Comparison of ENCODE assay signal across 26 mouse cellular contexts in the genomic region with DNA sequence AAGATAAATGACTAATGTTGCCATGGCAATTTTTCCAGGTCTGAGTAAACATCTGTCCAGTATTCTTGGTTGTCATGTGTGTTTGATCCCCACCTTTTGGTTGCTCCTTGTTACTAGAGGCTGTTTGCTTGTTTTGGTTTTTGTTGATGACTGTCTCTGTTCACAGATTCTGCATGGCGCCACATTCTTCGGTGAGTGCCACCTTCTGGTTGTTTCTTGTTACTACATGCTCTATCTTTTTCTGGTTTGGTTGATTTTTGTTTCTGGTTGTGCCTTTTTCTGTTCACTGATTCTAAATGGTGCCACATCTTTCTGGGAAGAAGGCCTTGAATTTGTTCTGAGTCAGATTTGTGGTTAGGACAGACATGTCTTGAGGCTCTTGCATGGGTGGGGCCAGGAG. TPM values are rescaled to one million over a fixed set of nuclear protein-coding genes. Genes with fewer than 3 reads are reported as not detected.
DNase-seq lines count a peak whose midpoint lies in the region; ATAC-seq and TF ChIP-seq lines count a peak whose summit lies in the region.
"Had no signal": no experiment of that assay in that cellular context is flagged by ENCODE, and none has a peak within 500 bp of the region (broad histone marks: within the 10 kb centered on the region; RNA-seq: fewer than 3 reads in every experiment).

No protein-coding gene starts in this region.

- no peak for DNase-seq in forebrain, postnatal 0 days
- DNase-seq in forebrain, embryonic 14.5 days (ENCODE audit: low spot score): no peak
- no peak for DNase-seq in liver, postnatal 0 days
- no peak for DNase-seq in liver
- DNase-seq in ES-CJ7 (ENCODE audit: low read depth, low spot score): peak; percentile 64
- peak; percentile 74 for DNase-seq in R1 (ENCODE audit: low read depth, low spot score)
- DNase-seq in adrenal gland, postnatal 36 days: no peak
- no peak for DNase-seq in gastrocnemius, postnatal 10 days
- DNase-seq: adrenal gland, adult 8-10 months; cerebellum, adult 11-12 months; cerebellum, adult 9-10 months; cerebellum, postnatal 25 days; gastrocnemius, adult 2 months; gastrocnemius, postnatal 36 days; heart, adult 11 months; heart, postnatal 10 days; heart, postnatal 4 days had no signal

- H3K36me3 ChIP-seq in forebrain, postnatal 0 days (ENCODE audit: insufficient read depth): no peaks in the 10 kb centered on the region
- no peaks in the 10 kb centered on the region for H3K36me3 ChIP-seq in forebrain, embryonic 14.5 days (ENCODE audit: control insufficient read depth, insufficient read depth, low read length)
- no peaks in the 10 kb centered on the region for H3K36me3 ChIP-seq in liver, postnatal 0 days (replicated peaks; ENCODE audit: insufficient read depth, low read length)
- H3K36me3 ChIP-seq: embryonic facial prominence, embryonic 13.5 days; forebrain, embryonic 12.5 days; G1E; hindbrain, embryonic 12.5 days had no signal

- 0 out of 2 replicates have a peak, but pooled peaks have one; percentile 9 for TF ChIP-seq CTCF in forebrain, postnatal 0 days (IDR thresholded peaks at IDR 0.05; ENCODE audit: low read depth)
- TF ChIP-seq CTCF in liver, postnatal 0 days (IDR thresholded peaks at IDR 0.05; ENCODE audit: low read depth): peak; percentile 11; the same call in 1 of the 2 replicates

- no peak overlapping the region for H3K27ac ChIP-seq in forebrain, postnatal 0 days (ENCODE audit: low read depth, low read length)
- no peak overlapping the region for H3K27ac ChIP-seq in forebrain, embryonic 14.5 days (ENCODE audit: low read depth, low read length)
- no peak overlapping the region for H3K27ac ChIP-seq in liver, postnatal 0 days (ENCODE audit: low read depth)
- H3K27ac ChIP-seq: embryonic facial prominence, embryonic 13.5 days; forebrain, embryonic 12.5 days; gastrocnemius, adult 2 months; hindbrain, embryonic 12.5 days had no signal

- H3K27me3 ChIP-seq in forebrain, postnatal 0 days (ENCODE audit: insufficient read depth, low read length): no peaks in the 10 kb centered on the region
- no peaks in the 10 kb centered on the region for H3K27me3 ChIP-seq in forebrain, embryonic 14.5 days (replicated peaks; ENCODE audit: control insufficient read depth, insufficient read depth, low read length)
- H3K27me3 ChIP-seq in liver, postnatal 0 days (ENCODE audit: insufficient read depth, low read length): no peaks in the 10 kb centered on the region
- H3K27me3 ChIP-seq: embryonic facial prominence, embryonic 13.5 days; forebrain, embryonic 12.5 days; hindbrain, embryonic 12.5 days had no signal

- 63% methylated on average over 2 of the region's 2 CpGs for WGBS in forebrain, postnatal 0 days
- 69% methylated on average over 2 of the region's 2 CpGs for WGBS in forebrain, embryonic 14.5 days
- WGBS in liver, postnatal 0 days (ENCODE audit: insufficient replicate concordance): 66% methylated on average over 2 of the region's 2 CpGs

- no peak overlapping the region for H3K4me2 ChIP-seq in forebrain, postnatal 0 days (ENCODE audit: low read depth)
- H3K4me2 ChIP-seq in forebrain, embryonic 14.5 days (ENCODE audit: low read length): no peak overlapping the region
- no peak overlapping the region for H3K4me2 ChIP-seq in liver, postnatal 0 days (ENCODE audit: low read depth, low read length)
- H3K4me2 ChIP-seq: embryonic facial prominence, embryonic 13.5 days; forebrain, embryonic 12.5 days; hindbrain, embryonic 12.5 days had no signal

- no peak for ATAC-seq in forebrain, postnatal 0 days
- no peak for ATAC-seq in forebrain, embryonic 14.5 days
- ATAC-seq in liver, postnatal 0 days: no peak
- ATAC-seq: hindbrain, embryonic 16.5 days; inflammation-experienced regulatory T-cells, adult 6 months had no signal

- TF ChIP-seq EP300 in liver, postnatal 0 days (IDR thresholded peaks at IDR 0.05; ENCODE audit: low read depth): no peak

- no peaks in the 10 kb centered on the region for H3K9me3 ChIP-seq in forebrain, postnatal 0 days (ENCODE audit: low read length)
- H3K9me3 ChIP-seq in forebrain, embryonic 14.5 days (replicated peaks; ENCODE audit: control insufficient read depth, low read length): peaks cover 5% of the 10 kb centered on the region; the same call in 1 of the 2 replicates
- peaks cover 18% of the 10 kb centered on the region for H3K9me3 ChIP-seq in liver, postnatal 0 days (ENCODE audit: low read length)

- H3K4me3 ChIP-seq in forebrain, postnatal 0 days (ENCODE audit: low read depth, low read length): no peak overlapping the region
- H3K4me3 ChIP-seq in forebrain, embryonic 14.5 days (ENCODE audit: low read depth, low read length): no peak overlapping the region
- H3K4me3 ChIP-seq in liver, postnatal 0 days (ENCODE audit: low read depth, low read length): no peak overlapping the region
- H3K4me3 ChIP-seq: embryonic facial prominence, embryonic 13.5 days; forebrain, embryonic 12.5 days; gastrocnemius, adult 2 months; hindbrain, embryonic 12.5 days had no signal

- H3K9ac ChIP-seq in forebrain, postnatal 0 days: no peak overlapping the region
- no peak overlapping the region for H3K9ac ChIP-seq in forebrain, embryonic 14.5 days (ENCODE audit: low read length)
- H3K9ac ChIP-seq in liver, postnatal 0 days (replicated peaks): no peak overlapping the region
- H3K9ac ChIP-seq: embryonic facial prominence, embryonic 13.5 days; forebrain, embryonic 12.5 days; hindbrain, embryonic 12.5 days had no signal

- no peaks in the 10 kb centered on the region for H3K4me1 ChIP-seq in forebrain, postnatal 0 days (ENCODE audit: insufficient read depth)
- H3K4me1 ChIP-seq in forebrain, embryonic 14.5 days (ENCODE audit: control insufficient read depth, insufficient read depth, low read length): no peaks in the 10 kb centered on the region
- H3K4me1 ChIP-seq in liver, postnatal 0 days (ENCODE audit: insufficient read depth): no peaks in the 10 kb centered on the region
- H3K4me1 ChIP-seq: embryonic facial prominence, embryonic 13.5 days; forebrain, embryonic 12.5 days; hindbrain, embryonic 12.5 days had no signal

RNA-seq across cellular contexts. Expression of gene B020004J07Rik, which starts 7.1 kb away (rescaled TPM):
- total RNA-seq in forebrain, postnatal 0 days (2014; rRNA removed): not detected in 2 replicates
- not detected in 2 replicates for polyA plus RNA-seq in forebrain, postnatal 0 days (2015; fragmentation: Nextera tagmentation; extraction: Ambion mirVana)
- not detected in 2 replicates for polyA plus RNA-seq in forebrain, embryonic 14.5 days (2014; fragmentation: Nextera tagmentation; extraction: Ambion mirVana)
- polyA plus RNA-seq in liver, postnatal 0 days (2015; fragmentation: Nextera tagmentation; extraction: Ambion mirVana): not detected in 2 replicates
- not detected for total RNA-seq in adrenal gland, postnatal 36 days (2021)
- total RNA-seq in gastrocnemius, postnatal 10 days (2021): not detected
- total RNA-seq: adrenal gland, adult 8-10 months; G1E; gastrocnemius, adult 2 months; gastrocnemius, postnatal 36 days; heart, postnatal 10 days; heart, postnatal 4 days had no signal
- polyA plus RNA-seq: C2C12; cortical plate, adult 2 months; embryonic facial prominence, embryonic 13.5 days; forebrain, embryonic 12.5 days; G1E; heart, embryonic 14.5 days; hindbrain, embryonic 12.5 days; hindbrain, embryonic 16.5 days; inflammation-experienced regulatory T-cells, adult 6 months had no signal

RNA-seq across cellular contexts. Expression of gene C130073F10Rik, which starts 42.7 kb away (rescaled TPM):
- total RNA-seq in forebrain, postnatal 0 days (2014; rRNA removed): not detected in 2 replicates
- not detected in 2 replicates for polyA plus RNA-seq in forebrain, postnatal 0 days (2015; fragmentation: Nextera tagmentation; extraction: Ambion mirVana)
- not detected in 2 replicates for polyA plus RNA-seq in forebrain, embryonic 14.5 days (2014; fragmentation: Nextera tagmentation; extraction: Ambion mirVana)
- not detected in 2 replicates for polyA plus RNA-seq in liver, postnatal 0 days (2015; fragmentation: Nextera tagmentation; extraction: Ambion mirVana)
- total RNA-seq in adrenal gland, postnatal 36 days (2021): not detected
- total RNA-seq in gastrocnemius, postnatal 10 days (2021): not detected
- total RNA-seq: adrenal gland, adult 8-10 months; gastrocnemius, adult 2 months; gastrocnemius, postnatal 36 days; heart, postnatal 10 days; heart, postnatal 4 days had no signal
- polyA plus RNA-seq: cortical plate, adult 2 months; embryonic facial prominence, embryonic 13.5 days; forebrain, embryonic 12.5 days; G1E; heart, embryonic 14.5 days; hindbrain, embryonic 12.5 days; hindbrain, embryonic 16.5 days; inflammation-experienced regulatory T-cells, adult 6 months had no signal

RNA-seq across cellular contexts. Expression of gene Gm12800, which starts 58.0 kb away (rescaled TPM):
- total RNA-seq in forebrain, postnatal 0 days (2014; rRNA removed): not detected in 2 replicates
- not detected in 2 replicates for polyA plus RNA-seq in forebrain, postnatal 0 days (2015; fragmentation: Nextera tagmentation; extraction: Ambion mirVana)
- not detected in 2 replicates for polyA plus RNA-seq in forebrain, embryonic 14.5 days (2014; fragmentation: Nextera tagmentation; extraction: Ambion mirVana)
- not detected in 2 replicates for polyA plus RNA-seq in liver, postnatal 0 days (2015; fragmentation: Nextera tagmentation; extraction: Ambion mirVana)
- not detected for total RNA-seq in adrenal gland, postnatal 36 days (2021)
- total RNA-seq in gastrocnemius, postnatal 10 days (2021): not detected
- total RNA-seq: adrenal gland, adult 8-10 months; G1E; gastrocnemius, adult 2 months; gastrocnemius, postnatal 36 days; heart, postnatal 10 days; heart, postnatal 4 days had no signal
- polyA plus RNA-seq: cortical plate, adult 2 months; embryonic facial prominence, embryonic 13.5 days; forebrain, embryonic 12.5 days; G1E; heart, embryonic 14.5 days; hindbrain, embryonic 12.5 days; hindbrain, embryonic 16.5 days; inflammation-experienced regulatory T-cells, adult 6 months had no signal

Comparison
In these comparisons a context has a peak if more than half of its experiments do, and no peak if none do; other contexts are left out.
1. DNase-seq: peak in ES-CJ7 (single experiment) and R1 (single experiment); none in forebrain, postnatal 0 days (single experiment), forebrain, embryonic 14.5 days (single experiment), liver, postnatal 0 days (single experiment), liver (single experiment), adrenal gland, postnatal 36 days (0 of 2) and gastrocnemius, postnatal 10 days (single experiment).